Mouse (Mus musculus): ENCODE measurements around the gene Igbp1. TPM values are rescaled to one million over a fixed set of nuclear protein-coding genes. Genes with fewer than 3 reads are reported as not detected.

Igbp1 gene
- 44.8 and 47.8 TPM in 2 replicates for polyA plus RNA-seq (2012; rRNA removed)

DNA sequence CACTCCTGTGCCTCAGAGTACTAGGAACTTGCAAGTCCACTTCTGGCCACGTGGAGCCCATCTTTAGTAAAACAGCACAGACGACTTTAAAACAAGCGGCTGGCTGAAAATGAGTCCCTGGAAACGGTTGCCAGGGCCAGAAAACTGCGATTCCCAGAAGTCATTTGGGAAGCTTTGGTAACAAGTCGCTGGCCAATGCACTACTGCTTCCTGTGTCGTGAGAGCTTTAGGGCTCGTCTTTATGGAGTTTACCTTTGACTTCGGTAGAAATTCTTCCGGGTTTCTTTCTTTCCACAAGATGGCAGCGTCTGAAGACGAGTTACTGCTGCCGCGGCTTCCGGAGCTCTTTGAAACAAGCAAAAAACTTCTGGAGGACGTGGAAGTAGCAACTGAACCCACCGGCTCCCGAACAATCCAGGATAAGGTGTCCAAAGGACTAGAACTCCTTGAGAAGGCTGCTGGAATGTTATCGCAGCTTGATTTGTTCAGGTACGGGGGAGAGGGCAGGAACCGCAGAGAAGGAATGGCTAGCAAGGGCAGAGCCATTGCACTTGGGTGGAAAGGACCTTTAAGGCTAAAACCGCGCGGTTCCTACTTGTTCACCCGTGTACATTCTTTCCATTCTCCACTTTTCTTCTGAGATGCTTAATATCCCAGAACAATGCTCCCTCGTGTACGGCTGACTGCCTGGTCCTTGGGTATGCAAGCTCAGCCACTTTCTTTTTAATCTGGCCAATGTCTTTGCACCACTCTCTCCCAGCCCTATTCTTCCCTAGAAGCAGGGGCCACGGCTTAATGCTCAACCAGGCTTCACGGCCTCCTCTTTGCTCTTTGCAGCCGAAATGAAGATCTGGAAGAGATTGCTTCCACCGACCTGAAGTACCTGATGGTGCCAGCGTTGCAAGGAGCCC, at the start of gene Igbp1:
Gene Igbp1, plus strand, starts transcription at position 224 of the 911 bp plus-strand sequence.
- peak; percentile 80 to 86 for DNase-seq (ENCODE audit: extremely low spot score in 1 of 2, low spot score in 1 of 2)

DNA sequence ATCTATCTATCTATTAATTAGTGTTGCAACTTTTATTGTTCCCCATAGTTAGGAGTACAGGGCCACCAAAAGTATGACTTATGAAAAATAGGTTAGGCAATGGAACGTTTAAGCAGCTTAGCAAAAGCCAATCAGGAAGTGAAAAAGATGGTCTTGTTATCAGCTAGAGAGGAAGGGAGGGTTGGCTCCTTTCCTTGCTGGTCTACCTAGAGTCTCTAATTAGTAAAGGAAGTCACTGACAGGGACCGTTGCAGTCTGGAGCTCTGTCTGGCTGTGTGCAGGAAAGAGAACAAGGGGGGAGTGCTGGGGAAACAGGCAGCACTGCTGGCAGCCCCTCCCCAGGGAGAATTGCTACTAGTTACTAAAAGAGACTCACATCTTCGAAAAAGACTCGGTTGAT, 26.0 kb upstream of the Igbp1 start:
- no peak for DNase-seq (ENCODE audit: extremely low spot score in 1 of 2, low spot score in 1 of 2)

DNA sequence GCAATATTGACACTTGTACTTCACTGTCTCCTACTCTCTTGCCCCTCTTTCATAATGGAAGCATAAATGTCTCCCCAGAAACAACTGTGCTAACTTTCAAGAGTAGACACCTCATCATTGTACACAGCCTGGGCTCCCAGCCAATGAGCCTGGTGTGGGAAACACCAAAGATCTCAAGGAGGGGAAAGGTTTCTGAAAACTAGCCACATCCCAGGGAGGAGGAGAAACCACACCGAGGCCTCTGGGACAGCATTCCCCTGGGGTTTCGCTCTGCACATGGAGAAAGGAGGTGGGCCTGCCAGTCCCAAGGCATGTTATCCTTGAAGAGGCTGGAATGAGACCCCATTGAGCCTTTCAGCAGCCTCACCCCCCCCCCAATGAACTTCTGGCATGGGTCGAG, 24.0 kb upstream of the Igbp1 start:
- no peak for DNase-seq (ENCODE audit: extremely low spot score in 1 of 2, low spot score in 1 of 2)

DNA sequence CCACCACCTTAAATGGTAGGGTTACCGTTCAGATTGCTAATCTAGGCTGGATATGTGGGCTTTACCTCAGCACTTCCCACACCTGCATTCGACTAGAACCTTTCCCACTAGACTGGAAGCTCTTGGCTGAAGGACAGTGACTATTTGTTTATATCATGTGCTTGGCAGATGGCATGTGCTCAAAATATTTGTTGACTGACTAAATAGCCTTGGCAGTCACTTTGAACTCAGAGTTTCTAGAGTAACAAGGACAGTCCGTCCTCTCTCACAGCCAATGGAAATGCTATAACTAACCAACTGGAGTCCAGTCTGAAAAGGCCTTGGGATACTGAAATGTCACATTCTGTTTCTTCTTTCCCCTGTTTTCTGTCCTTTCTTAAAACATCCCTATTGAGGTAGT, 22.6 kb upstream of the Igbp1 start:
- no peak for DNase-seq (ENCODE audit: extremely low spot score in 1 of 2, low spot score in 1 of 2)

DNA sequence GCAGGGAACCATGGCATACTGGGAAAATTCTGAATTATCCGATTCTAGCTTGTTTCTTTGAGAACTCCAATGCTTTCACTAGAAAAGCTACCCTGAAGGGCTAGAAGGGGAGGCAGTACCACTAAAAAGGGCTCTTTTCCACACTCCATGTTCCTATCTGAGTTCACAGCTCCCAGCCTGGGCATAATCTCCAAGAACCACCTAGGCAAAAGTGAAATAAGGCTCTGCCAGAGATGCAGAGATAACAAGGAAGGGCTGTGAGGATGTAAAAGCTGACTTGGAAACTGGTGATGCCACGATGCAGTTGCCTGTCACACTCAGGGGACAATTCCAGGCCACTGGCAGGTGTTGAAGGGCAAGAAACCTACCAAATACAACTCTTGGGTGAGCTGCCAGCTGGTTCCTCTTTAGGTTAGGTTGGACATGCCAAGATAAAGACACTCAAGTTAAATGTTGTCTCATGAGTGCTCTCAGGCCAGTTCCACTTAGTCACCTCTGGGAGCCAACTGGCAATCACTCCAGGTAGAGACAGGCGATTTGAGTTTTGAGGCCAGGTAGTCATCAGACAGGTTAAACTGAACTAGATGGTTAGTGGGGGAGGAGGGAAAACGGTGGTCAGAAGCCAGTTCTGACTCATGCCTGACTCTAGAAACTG, 18.4 kb upstream of the Igbp1 start:
- no peak for DNase-seq (ENCODE audit: extremely low spot score in 1 of 2, low spot score in 1 of 2)

DNA sequence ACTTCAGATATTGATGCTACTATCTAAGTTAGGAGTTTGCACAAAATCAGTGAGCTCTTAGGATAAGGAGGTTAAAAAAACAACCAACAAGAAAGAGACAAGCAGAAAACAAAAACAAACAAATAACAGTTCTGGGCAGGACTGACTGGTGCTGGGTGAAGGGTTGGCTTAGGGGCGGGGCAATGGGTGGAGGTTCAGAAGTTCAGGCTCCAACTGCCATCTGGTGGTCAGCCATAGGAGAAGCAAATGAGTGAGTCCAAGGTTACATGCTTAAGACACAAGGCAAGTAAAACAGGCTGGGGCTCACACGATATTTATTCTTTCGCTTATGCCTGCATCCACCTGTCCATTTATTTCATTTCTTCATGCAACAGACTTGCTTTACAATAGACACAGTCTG, 13.8 kb upstream of the Igbp1 start:
- peak; percentile 9 to 55 for DNase-seq (ENCODE audit: extremely low spot score in 1 of 2, low spot score in 1 of 2)

DNA sequence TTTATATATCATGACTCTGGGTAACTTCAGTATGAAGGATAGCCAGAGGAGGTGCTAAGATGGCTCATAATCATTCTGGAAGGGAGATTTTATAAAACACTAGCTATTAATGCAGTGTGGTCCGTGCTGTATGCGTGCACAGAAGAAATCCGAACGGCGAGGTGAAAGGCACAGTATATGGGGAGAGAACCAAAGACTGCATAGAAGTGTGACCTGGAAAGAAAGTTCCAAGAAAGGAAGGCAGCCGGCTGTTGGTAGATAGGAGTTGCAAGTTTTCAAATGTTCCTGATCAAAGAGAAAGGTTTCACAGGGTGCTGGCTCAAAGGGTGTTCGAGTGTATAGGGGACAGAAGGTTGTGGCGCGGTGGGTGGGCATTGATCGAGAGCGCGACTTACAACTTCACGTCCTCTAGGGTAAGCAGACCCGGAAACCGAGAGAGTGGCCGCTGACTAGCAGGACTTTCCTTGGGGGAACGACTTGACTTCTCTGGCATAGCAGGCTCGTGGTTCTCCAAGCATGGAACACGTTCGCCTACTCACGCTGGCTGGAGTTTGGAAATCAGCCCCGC, 507 bp upstream of the Igbp1 start:
- no peak for DNase-seq (ENCODE audit: extremely low spot score in 1 of 2, low spot score in 1 of 2)

DNA sequence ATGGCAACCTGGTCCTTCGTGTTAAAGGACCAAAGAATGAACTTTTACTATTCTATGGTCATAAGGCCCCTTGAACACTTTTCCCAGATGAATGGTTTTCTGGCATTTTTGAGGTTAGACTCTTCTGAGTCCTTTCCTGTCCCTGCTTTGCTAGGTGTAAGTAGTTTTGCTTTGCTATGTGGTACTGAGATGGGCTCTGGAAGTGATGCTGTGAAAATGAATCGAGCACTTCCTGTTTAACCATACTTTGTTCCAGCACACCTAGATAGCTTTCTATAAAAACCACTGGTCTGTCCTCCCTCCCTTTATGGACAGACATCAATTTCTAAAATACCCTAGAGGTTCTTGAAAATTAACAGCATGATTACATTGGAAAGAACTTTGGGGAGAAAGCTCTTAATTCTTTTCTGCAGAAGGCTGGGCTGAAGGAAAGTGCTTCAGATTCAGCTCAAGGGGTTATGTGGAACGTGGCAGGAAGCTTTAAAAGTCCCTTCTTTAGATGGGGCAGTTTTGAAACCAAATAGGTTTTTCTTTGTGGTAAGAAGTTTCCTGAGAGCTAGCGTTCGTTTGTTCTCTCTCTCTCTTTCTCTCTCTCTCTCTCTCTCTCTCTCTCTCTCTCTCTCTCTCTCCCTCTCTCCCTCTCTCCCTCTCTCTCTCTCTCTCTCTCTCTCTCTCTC, 10.2 kb downstream of the Igbp1 start:
- no peak for DNase-seq (ENCODE audit: extremely low spot score in 1 of 2, low spot score in 1 of 2)

DNA sequence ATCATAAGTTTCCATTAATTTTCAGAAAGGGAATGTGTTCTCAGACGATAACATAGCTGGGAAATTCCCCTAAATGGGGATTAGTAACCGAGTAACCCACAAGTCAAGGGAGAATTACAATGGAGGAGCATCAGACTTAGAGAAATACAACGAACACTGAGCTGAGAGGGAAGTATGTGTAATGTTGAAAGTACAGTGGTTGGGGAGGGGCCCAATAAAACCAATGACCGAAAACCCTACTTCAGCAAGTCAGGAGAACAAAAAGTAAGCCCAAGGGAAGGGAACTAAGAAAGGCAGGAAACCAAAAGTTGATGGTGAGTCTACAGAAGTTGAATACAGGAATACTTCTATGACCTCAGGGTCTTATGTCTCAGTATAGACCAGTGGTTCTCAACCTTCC, 14.1 kb downstream of the Igbp1 start:
- no peak for DNase-seq (ENCODE audit: extremely low spot score in 1 of 2, low spot score in 1 of 2)

DNA sequence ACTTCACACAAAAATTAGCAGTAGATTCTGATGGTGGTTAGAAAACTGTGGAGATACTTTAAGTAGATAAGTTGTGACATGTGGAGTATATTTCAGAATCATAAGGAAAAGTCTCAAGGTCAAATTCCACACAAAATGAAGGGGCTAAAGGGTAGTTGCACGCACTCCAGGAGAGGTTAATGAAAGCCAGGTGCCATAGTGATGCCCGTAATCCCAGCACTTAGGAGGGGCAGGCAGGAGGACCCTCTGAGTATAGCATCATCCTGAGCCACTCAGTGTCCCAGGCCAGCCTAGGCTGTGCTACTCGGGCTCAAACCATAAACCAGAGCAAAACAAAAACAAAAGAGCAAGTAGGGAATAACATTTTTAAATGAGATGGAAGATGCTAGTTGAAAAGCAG, 15.8 kb downstream of the Igbp1 start:
- no peak for DNase-seq (ENCODE audit: extremely low spot score in 1 of 2, low spot score in 1 of 2)

DNA sequence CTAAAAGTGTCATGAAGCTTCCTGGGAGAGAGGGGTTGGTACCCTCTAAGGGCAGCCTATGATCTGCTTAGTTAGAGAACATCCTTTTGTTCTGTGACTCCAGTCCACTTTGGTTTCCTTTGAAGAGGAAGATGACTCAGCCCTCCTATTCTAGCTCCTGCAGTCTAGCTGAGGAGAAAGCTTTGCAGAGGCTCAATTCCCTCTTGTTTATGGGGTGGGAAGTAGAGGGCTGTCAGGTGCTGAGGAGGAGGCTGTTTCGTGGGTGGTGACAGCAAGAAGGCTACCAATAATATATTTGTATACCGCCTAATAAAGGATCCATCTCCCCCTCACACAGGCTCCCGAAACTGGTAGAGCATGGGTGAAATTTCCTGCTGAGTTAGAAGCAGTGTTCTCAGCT, 22.6 kb downstream of the Igbp1 start:
- peak; percentile 28 to 32 for DNase-seq (ENCODE audit: extremely low spot score in 1 of 2, low spot score in 1 of 2)

DNA sequence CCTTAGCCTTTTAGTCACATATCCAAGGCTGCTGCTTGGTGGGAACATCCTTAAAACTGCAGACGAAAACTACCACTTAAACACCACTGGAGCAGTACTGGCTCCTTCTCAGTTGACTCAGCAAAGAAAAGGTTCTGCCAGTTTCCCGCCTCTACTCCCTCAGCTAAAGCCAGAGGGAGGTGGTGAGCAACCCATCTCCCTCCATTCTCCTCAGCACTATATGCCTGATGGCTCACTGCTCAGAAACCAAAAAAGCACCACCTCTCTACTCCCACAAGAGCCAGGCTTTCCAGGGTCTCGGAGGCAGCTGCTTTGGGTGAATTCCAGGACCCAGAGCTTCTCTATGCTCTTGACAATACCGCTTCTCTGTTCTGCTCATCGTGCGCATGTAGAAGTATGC, 23.5 kb downstream of the Igbp1 start:
- DNase-seq (ENCODE audit: extremely low spot score in 1 of 2, low spot score in 1 of 2) = peak; percentile 40 to 66

DNA sequence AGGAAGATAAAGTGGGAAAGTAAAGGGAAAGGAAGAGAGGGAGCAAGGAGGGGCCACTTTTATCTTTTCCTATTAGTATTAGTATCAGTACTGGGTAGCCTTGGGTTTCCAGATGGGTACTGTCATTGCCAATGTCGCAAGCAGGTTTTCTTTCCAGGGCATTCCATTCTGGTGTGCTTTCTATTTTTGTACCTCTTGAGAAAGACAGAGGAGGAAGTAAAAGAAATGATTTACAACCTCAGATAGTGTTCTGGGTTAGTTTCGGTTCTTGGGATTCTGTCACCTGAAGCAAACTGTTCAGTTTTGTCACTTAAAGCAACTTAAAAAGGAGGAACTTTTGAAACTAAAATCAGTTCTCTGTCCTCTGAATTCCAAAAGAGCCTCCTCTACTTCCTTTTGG, 24.4 kb downstream of the Igbp1 start:
- no peak for DNase-seq (ENCODE audit: extremely low spot score in 1 of 2, low spot score in 1 of 2)

DNA sequence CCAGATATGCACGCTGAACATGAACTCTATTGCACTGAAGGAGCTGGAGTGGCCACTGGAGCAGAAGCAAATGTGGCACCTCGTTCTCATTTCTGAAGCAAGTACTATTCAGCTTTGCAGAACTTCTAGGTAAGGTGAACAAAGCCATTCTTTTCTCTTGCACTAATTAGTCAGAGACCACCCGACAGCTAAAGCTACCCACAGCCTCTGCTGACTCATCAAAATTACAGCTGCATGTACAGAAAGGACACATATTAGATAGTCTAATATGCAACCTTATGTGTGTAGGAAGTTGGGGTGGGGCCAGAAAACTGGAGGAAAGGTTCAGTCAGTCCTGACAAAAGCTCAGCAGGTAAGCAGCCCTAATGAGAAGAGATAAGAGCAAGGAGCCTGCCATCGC, 30.4 kb downstream of the Igbp1 start, which contains the start of gene Dgat2l6:
Gene Dgat2l6, plus strand, starts transcription at position 368 of the 400 bp plus-strand sequence.
- no peak for DNase-seq (ENCODE audit: extremely low spot score in 1 of 2, low spot score in 1 of 2)

DNA sequence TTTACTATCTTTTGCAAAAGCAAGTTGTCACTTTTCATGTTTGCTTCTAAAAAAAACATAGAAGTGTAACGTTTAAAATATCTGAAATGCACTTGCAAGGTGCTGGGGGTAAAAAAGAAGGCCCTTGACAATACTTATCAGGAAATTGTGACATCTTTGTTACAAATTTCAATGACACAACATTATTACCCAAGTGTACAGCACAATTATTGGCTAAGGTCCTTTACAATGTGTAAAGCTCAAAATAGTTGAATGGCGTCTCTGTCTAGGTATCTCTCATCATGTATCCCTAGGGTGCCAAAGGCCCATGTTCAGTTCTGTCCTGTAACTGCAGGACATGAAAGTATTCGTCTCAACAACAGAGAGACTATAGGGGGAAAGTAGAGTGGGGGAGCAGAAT, 61.9 kb downstream of the Igbp1 start:
- no peak for DNase-seq (ENCODE audit: extremely low spot score in 1 of 2, low spot score in 1 of 2)

DNA sequence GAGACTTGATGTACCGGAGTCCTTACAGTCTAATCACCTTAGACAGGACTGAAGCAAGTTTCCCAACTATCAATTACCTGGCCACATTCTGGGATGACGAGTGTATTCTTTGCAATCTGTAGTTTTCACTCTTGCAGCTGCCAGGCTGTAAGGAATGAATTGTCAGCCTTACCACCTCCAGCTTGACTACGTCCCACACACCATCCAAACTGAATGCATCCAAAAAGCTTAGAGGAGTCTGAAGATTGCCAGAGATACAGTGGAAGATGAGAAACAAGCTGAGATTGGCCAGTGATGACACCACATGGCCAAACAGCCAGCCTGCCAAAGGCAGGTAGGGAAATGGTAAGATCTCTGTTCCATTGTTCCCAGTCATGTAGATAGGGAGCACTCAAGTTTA, 71.6 kb downstream of the Igbp1 start:
- peak in 1 of 2 experiments; percentile 28 for DNase-seq (ENCODE audit: extremely low spot score in 1 of 2, low spot score in 1 of 2)

Other genes starting within 250 kb of the Igbp1 start
- not detected in 2 replicates for gene Otud6a, start 65.3 kb upstream of the Igbp1 start, polyA plus RNA-seq (2012; rRNA removed)
- 0.22 and 0.34 TPM in 2 replicates for gene Awat2, start 51.6 kb upstream of the Igbp1 start, polyA plus RNA-seq (2012; rRNA removed)
- gene Dgat2l6, start 30.5 kb downstream of the Igbp1 start, polyA plus RNA-seq (2012; rRNA removed) = 1.5 and 1.6 TPM in 2 replicates
- not detected in 2 replicates for gene Awat1, start 78.0 kb downstream of the Igbp1 start, polyA plus RNA-seq (2012; rRNA removed)
- gene P2ry4, start 100.6 kb downstream of the Igbp1 start, polyA plus RNA-seq (2012; rRNA removed) = 0.02 and 0.04 TPM in 2 replicates
- 3.4 and 4.2 TPM in 2 replicates for gene Arr3, start 111.2 kb downstream of the Igbp1 start, polyA plus RNA-seq (2012; rRNA removed)
- 0.88 and 0.92 TPM in 2 replicates for gene Kif4, start 131.4 kb downstream of the Igbp1 start, polyA plus RNA-seq (2012; rRNA removed)
- 51.4 and 58.5 TPM in 2 replicates for gene Pdzd11, start 132.3 kb downstream of the Igbp1 start, polyA plus RNA-seq (2012; rRNA removed)
- 12.4 and 13.1 TPM in 2 replicates for gene Gdpd2, start 235.6 kb downstream of the Igbp1 start, polyA plus RNA-seq (2012; rRNA removed)